Mouse (Mus musculus): Measurements from ENCODE around the gene Iqch.

DNA sequence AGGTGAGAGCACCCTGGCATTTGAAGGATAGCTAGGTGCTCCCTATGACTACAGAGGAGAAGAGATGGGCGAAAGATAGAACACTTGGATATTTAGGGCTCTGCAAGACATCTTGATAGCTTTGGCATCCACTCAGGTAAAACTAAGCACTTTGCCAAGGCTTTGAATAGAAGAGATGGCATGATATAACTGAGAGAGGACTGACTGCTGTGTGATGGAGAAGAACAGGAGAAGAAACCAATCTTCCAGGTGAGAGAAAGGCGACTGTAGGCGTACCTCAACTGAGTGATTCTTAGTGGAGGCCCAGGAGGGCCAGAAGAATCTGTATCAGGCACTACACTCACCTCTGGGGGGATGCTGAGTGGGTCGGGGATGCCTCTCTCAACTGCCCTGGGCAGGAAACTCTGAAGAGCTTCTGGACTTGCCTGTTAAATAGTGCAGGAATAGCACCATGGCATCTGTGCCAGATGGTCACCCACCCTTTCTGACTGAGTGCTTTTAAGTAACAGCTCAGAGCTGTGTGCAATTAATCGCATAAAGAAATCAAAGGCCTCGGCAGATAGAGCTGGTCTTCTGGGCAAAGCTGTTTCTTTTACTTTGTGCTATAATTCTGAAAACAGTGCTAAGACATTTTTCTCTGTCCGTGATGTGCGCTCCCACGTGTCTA is 22.9 kb upstream of the Iqch start:
- no peak for TF ChIP-seq CTCF (IDR thresholded peaks at IDR 0.05; ENCODE audit: insufficient read depth, low read length)
- no peak for TF ChIP-seq POLR2A (IDR thresholded peaks at IDR 0.05; ENCODE audit: borderline replicate concordance, extremely low read depth, low read depth, low read length)

Measured in lung, adult 2 months (tissue).